10 mouse cellular contexts compared by ENCODE assay signal in genomic region chr8:121090716-121091115, GRCm38 (mm10). TPM values are rescaled to one million over a fixed set of nuclear protein-coding genes. Genes with fewer than 3 reads are reported as not detected.
DNase-seq lines count a peak whose midpoint lies in the region; ATAC-seq and TF ChIP-seq lines count a peak whose summit lies in the region.
"Had no signal": no experiment of that assay in that cellular context is flagged by ENCODE, and none has a peak within 500 bp of the region (broad histone marks: within the 10 kb centered on the region; RNA-seq: fewer than 3 reads in every experiment).

No protein-coding gene starts in this region.

- no peak overlapping the region for H3K4me3 ChIP-seq in heart, postnatal 0 days (ENCODE audit: low read depth, low read length)
- peak overlapping the region; percentile 11; the same call in 1 of the 2 replicates for H3K4me3 ChIP-seq in lung, embryonic 15.5 days
- no peak overlapping the region for H3K4me3 ChIP-seq in liver, embryonic 14.5 days (ENCODE audit: insufficient read depth in 1 of 2, low read depth in 2 of 2, low read length in 2 of 2)
- H3K4me3 ChIP-seq: liver, embryonic 15.5 days had no signal

- no peak for ATAC-seq in heart, postnatal 0 days (ENCODE audit: insufficient read depth, low read depth)
- peak; percentile 28; the same call in 1 of the 2 replicates for ATAC-seq in lung, embryonic 15.5 days (ENCODE audit: borderline replicate concordance, extremely low read depth, low FRiP score, low TSS enrichment)
- no peak for ATAC-seq in liver, embryonic 14.5 days (ENCODE audit: insufficient read depth)

- H3K4me1 ChIP-seq in heart, postnatal 0 days (ENCODE audit: control insufficient read depth, insufficient read depth) = no peaks in the 10 kb centered on the region
- H3K4me1 ChIP-seq in lung, embryonic 15.5 days = peaks cover 40% of the 10 kb centered on the region
- H3K4me1 ChIP-seq in liver, embryonic 14.5 days (replicated peaks; ENCODE audit: control insufficient read depth in 2 of 2, insufficient read depth in 2 of 2, low read length in 1 of 2) = no peaks in the 10 kb centered on the region
- H3K4me1 ChIP-seq: liver, embryonic 15.5 days had no signal

- no peak overlapping the region for H3K9ac ChIP-seq in heart, postnatal 0 days (replicated peaks; ENCODE audit: low read depth, low read length)
- peak overlapping the region; percentile 51; the same call in 1 of the 2 replicates for H3K9ac ChIP-seq in lung, embryonic 15.5 days
- H3K9ac ChIP-seq in liver, embryonic 14.5 days (replicated peaks) = no peak overlapping the region
- H3K9ac ChIP-seq: liver, embryonic 15.5 days had no signal

- peak; percentile 48 for TF ChIP-seq CTCF in heart, postnatal 0 days (IDR thresholded peaks at IDR 0.05; ENCODE audit: low read depth)
- peak; percentile 17; the same call in 1 of the 2 replicates for TF ChIP-seq CTCF in liver, embryonic 14.5 days (IDR thresholded peaks at IDR 0.05; ENCODE audit: low read depth)

- WGBS in heart, postnatal 0 days = 0% methylated on average over 1 of the region's 1 CpGs
- WGBS in lung, embryonic 15.5 days = 4% methylated on average over 1 of the region's 1 CpGs
- WGBS in liver, embryonic 14.5 days (ENCODE audit: insufficient replicate concordance) = 14% methylated on average over 1 of the region's 1 CpGs

- no peaks in the 10 kb centered on the region for H3K36me3 ChIP-seq in heart, postnatal 0 days (replicated peaks; ENCODE audit: control insufficient read depth, insufficient read depth, low read length)
- H3K36me3 ChIP-seq in lung, embryonic 15.5 days = no peaks in the 10 kb centered on the region
- H3K36me3 ChIP-seq in liver, embryonic 14.5 days (replicated peaks; ENCODE audit: control insufficient read depth, insufficient read depth, low read depth) = no peaks in the 10 kb centered on the region
- H3K36me3 ChIP-seq: liver, embryonic 15.5 days had no signal

- H3K27ac ChIP-seq in heart, postnatal 0 days (ENCODE audit: low read depth) = no peak overlapping the region
- H3K27ac ChIP-seq in lung, embryonic 15.5 days = peak overlapping the region; percentile 69
- H3K27ac ChIP-seq in liver, embryonic 14.5 days = no peak overlapping the region
- H3K27ac ChIP-seq: liver, embryonic 15.5 days had no signal

- H3K9me3 ChIP-seq in heart, postnatal 0 days (replicated peaks; ENCODE audit: control insufficient read depth, low read length) = no peaks in the 10 kb centered on the region
- no peaks in the 10 kb centered on the region for H3K9me3 ChIP-seq in lung, embryonic 15.5 days
- H3K9me3 ChIP-seq in liver, embryonic 14.5 days (ENCODE audit: control insufficient read depth, low read length) = no peaks in the 10 kb centered on the region
- H3K9me3 ChIP-seq: liver, embryonic 15.5 days had no signal

- no peak for DNase-seq in heart, postnatal 0 days (ENCODE audit: low spot score)
- no peak for DNase-seq in heart, postnatal 36 days
- no peak for DNase-seq in lung, postnatal 4 days
- peak; percentile 71 for DNase-seq in embryo, embryonic 10.5 days (ENCODE audit: low spot score)
- DNase-seq in liver, embryonic 14.5 days (ENCODE audit: low read depth in 3 of 3, low spot score in 3 of 3) = no peak
- no peak for DNase-seq in urinary bladder, postnatal 4 days (ENCODE audit: low spot score in 2 of 2)
- DNase-seq in cerebellum, adult 8-10 months = no peak

- peaks cover 88% of the 10 kb centered on the region for H3K27me3 ChIP-seq in heart, postnatal 0 days (ENCODE audit: control insufficient read depth, insufficient read depth, low read length)
- H3K27me3 ChIP-seq in lung, embryonic 15.5 days = peaks cover 77% of the 10 kb centered on the region
- peaks cover 69% of the 10 kb centered on the region for H3K27me3 ChIP-seq in liver, embryonic 14.5 days (ENCODE audit: control insufficient read depth, insufficient read depth, low read length)

- TF ChIP-seq EP300 in heart, postnatal 0 days (IDR thresholded peaks at IDR 0.05; ENCODE audit: low read depth) = no peak
- TF ChIP-seq EP300 in liver, embryonic 14.5 days (IDR thresholded peaks at IDR 0.05; ENCODE audit: low read depth) = no peak

- intact Hi-C loops in heart, postnatal 36 days (cut with DNase I) = no loop called here

- H3K4me2 ChIP-seq in heart, postnatal 0 days (ENCODE audit: low read depth, low read length) = no peak overlapping the region
- peak overlapping the region; percentile 78 for H3K4me2 ChIP-seq in lung, embryonic 15.5 days
- no peak overlapping the region for H3K4me2 ChIP-seq in liver, embryonic 14.5 days (ENCODE audit: low read depth)
- H3K4me2 ChIP-seq: liver, embryonic 15.5 days had no signal

RNA-seq across cellular contexts. Expression of gene Foxf1, which starts 6.5 kb away (rescaled TPM):
- total RNA-seq in heart, postnatal 0 days (2014; rRNA removed; ENCODE audit: low replicate concordance) = 1.3 and 3.1 TPM in 2 replicates
- polyA plus RNA-seq in heart, postnatal 0 days (2015; fragmentation: Nextera tagmentation; extraction: Ambion mirVana) = 0.23 and 0.32 TPM in 2 replicates
- total RNA-seq in heart, postnatal 36 days (2021) = under 1 TPM; 0.22 to 0.25 TPM
- 151 and 157 TPM in 2 replicates for polyA plus RNA-seq in lung, embryonic 15.5 days (2015; fragmentation: Nextera tagmentation; extraction: Ambion mirVana)
- 2.5 and 3.7 TPM in 2 replicates for polyA plus RNA-seq in liver, embryonic 14.5 days (2012; rRNA removed)
- 2.3 and 2.8 TPM in 2 replicates for polyA plus RNA-seq in liver, embryonic 14.5 days (2014; fragmentation: Nextera tagmentation; extraction: Ambion mirVana)
- total RNA-seq: granulocyte monocyte progenitor cell, adult 5-6 weeks had no signal

RNA-seq across cellular contexts. Expression of gene Mthfsd, which starts 17.5 kb away (rescaled TPM):
- total RNA-seq in heart, postnatal 0 days (2014; rRNA removed; ENCODE audit: low replicate concordance) = 26.5 and 26.8 TPM in 2 replicates
- 22.7 and 24.3 TPM in 2 replicates for polyA plus RNA-seq in heart, postnatal 0 days (2015; fragmentation: Nextera tagmentation; extraction: Ambion mirVana)
- 10 to 100 TPM; 11.0 to 12.2 TPM for total RNA-seq in heart, postnatal 36 days (2021)
- polyA plus RNA-seq in lung, embryonic 15.5 days (2015; fragmentation: Nextera tagmentation; extraction: Ambion mirVana) = 60.2 and 60.8 TPM in 2 replicates
- 18.0 and 20.3 TPM in 2 replicates for polyA plus RNA-seq in liver, embryonic 14.5 days (2012; rRNA removed)
- polyA plus RNA-seq in liver, embryonic 14.5 days (2014; fragmentation: Nextera tagmentation; extraction: Ambion mirVana) = 21.5 and 24.7 TPM in 2 replicates

RNA-seq across cellular contexts. Expression of gene Foxc2, which starts 25.3 kb away (rescaled TPM):
- 6.6 and 16.4 TPM in 2 replicates for total RNA-seq in heart, postnatal 0 days (2014; rRNA removed; ENCODE audit: low replicate concordance)
- polyA plus RNA-seq in heart, postnatal 0 days (2015; fragmentation: Nextera tagmentation; extraction: Ambion mirVana) = 2.5 and 3.3 TPM in 2 replicates
- 1 to 10 TPM; 1.9 to 2.4 TPM for total RNA-seq in heart, postnatal 36 days (2021)
- 2.1 and 2.3 TPM in 2 replicates for polyA plus RNA-seq in lung, embryonic 15.5 days (2015; fragmentation: Nextera tagmentation; extraction: Ambion mirVana)
- 0.06 TPM in 2 replicates for polyA plus RNA-seq in liver, embryonic 14.5 days (2012; rRNA removed)
- polyA plus RNA-seq in liver, embryonic 14.5 days (2014; fragmentation: Nextera tagmentation; extraction: Ambion mirVana) = 0.06 TPM in 1 of 2 replicates, not detected in the other
- total RNA-seq: granulocyte monocyte progenitor cell, adult 5-6 weeks had no signal
- polyA plus RNA-seq: liver, embryonic 15.5 days had no signal

RNA-seq across cellular contexts. Expression of gene Foxl1, which starts 37.0 kb away (rescaled TPM):
- total RNA-seq in heart, postnatal 0 days (2014; rRNA removed; ENCODE audit: low replicate concordance) = 0.35 and 1.9 TPM in 2 replicates
- 0.12 and 0.16 TPM in 2 replicates for polyA plus RNA-seq in heart, postnatal 0 days (2015; fragmentation: Nextera tagmentation; extraction: Ambion mirVana)
- under 1 TPM in 1 of 2 experiments, not detected in 1; 0.14 TPM for total RNA-seq in heart, postnatal 36 days (2021)
- 6.8 and 8.5 TPM in 2 replicates for polyA plus RNA-seq in lung, embryonic 15.5 days (2015; fragmentation: Nextera tagmentation; extraction: Ambion mirVana)
- polyA plus RNA-seq in liver, embryonic 14.5 days (2012; rRNA removed) = 0.07 and 0.10 TPM in 2 replicates
- 0.05 and 0.08 TPM in 2 replicates for polyA plus RNA-seq in liver, embryonic 14.5 days (2014; fragmentation: Nextera tagmentation; extraction: Ambion mirVana)
- total RNA-seq: granulocyte monocyte progenitor cell, adult 5-6 weeks had no signal

Comparison
In these comparisons a context has a peak if more than half of its experiments do, and no peak if none do; other contexts are left out.
1. RNA of gene Foxf1, which starts 6.5 kb away (polyA plus RNA-seq): 151 to 157 TPM in lung, embryonic 15.5 days; 2.3 to 3.7 TPM in liver, embryonic 14.5 days and 0.23 to 0.32 TPM in heart, postnatal 0 days; every median in the first group is over 10 times any median in the second.